Mouse (Mus musculus) activated CD4-positive, CD25-positive, alpha-beta regulatory T cell, adult 4 months (primary cell): ENCODE measurements around the gene Tpx2. TPM values are rescaled to one million over a fixed set of nuclear protein-coding genes. Genes with fewer than 3 reads are reported as not detected.

Experiments
- ATAC-seq: one replicate; pipeline ENCODE4 v1.8.0; 2017
- polyA plus RNA-seq, 2 experiments: library from polyadenylated mRNA; unstranded; fragments of 100-300 nt; shearing (Covaris generic); gene quantifications; one replicate each; pipeline ENCODE4 v1.2.1; 2017

The Tpx2 gene
- polyA plus RNA-seq, 2 experiments from 2014 or later: 21.3 to 23.3 TPM

- no peak for ATAC-seq
Measured at GRCm38 (mm10) chr2:152878239-152878638, 30.5 kb downstream of the Tpx2 start.

DNA sequence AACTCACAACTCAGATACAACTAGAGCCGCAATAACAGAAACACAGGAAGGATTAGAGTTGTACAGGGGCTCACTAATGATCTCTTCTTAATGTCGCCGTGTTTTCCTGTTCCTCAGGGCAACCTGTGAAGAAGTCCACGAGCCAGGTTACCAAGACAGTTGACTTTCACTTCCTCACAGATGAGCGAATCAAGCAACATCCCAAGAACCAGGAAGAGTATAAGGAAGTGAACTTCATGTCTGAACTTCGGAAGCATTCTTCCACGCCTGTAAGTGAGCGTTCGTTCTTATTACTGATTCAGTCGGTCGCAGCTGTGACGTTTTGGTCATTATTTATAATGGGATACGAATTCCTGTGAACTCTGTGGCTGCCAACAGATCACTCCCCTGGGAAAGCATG lies 33.1 kb downstream of the Tpx2 start:
- ATAC-seq: no peak

GRCm38 (mm10) chr2:152884101-152884645 lies 36.4 kb downstream of the Tpx2 start:
- ATAC-seq: no peak

DNA sequence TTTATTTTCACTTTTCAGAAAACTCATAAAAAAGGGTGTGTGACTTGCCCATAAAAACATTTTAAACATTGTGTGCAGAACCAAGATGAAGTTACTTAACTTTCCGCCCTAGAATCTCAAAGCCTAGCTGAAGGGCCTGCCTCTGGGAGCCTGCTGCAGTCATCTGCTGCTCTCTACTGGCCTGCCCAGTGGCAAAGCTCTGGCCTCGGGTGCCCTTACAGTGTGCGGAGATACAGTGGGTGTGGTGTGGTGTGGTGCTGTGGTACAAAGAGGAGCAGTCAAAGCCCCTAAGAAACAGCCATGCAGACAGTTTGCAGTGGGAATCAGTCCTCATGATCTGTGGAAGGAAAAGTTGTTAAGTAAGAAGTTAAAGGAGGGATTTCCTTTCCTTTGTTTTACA lies 39.5 kb downstream of the Tpx2 start:
- no peak for ATAC-seq

- ATAC-seq: no peak
Measured at GRCm38 (mm10) chr2:152888774-152889173, 41.0 kb downstream of the Tpx2 start.

- ATAC-seq: no peak
Measured at GRCm38 (mm10) chr2:152895834-152896233, 48.1 kb downstream of the Tpx2 start.

DNA sequence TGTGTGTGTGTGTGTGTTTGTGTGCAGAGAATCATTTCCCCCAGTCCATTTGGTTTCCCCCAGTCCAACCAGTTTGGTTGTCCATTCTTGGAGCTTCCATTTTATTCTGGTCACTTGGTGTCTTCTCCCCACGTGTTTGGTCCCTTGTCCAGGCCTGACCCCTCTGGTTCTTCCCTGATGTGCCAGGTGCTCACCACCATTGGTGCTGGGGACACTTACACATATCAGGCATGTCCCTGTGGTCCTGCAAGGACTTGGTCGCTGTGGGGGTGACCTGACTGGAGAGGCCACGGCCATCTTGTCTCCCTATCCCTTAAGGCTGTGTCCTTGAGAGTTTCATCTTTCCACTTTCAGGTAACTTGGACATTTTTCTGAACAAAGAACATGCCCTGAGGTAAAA lies 49.2 kb downstream of the Tpx2 start:
- ATAC-seq: no peak

DNA sequence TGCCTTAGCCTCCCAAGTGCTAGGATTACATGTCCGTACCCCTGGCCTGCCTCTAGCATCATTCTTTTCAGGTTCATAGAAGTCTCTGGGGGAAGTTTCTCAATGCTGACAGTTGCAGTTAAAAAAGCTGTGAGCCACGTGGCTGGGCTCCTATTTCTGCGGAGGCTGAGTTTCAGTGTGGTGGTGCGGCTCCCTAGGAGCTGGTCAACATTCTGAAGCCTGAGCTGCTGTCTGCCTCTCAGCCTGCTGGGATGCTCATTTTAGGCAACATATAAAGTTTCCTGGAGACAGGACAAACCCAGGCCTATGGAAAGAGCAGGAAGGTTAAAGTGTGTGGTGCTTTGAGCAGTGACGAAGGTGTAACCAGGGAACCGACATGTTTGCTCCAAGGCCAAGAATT lies 51.2 kb downstream of the Tpx2 start:
- ATAC-seq: no peak

- no peak for ATAC-seq
Measured at GRCm38 (mm10) chr2:152901296-152901695, 53.5 kb downstream of the Tpx2 start.

GRCm38 (mm10) chr2:152902658-152903057 lies 54.9 kb downstream of the Tpx2 start:
- no peak for ATAC-seq

DNA sequence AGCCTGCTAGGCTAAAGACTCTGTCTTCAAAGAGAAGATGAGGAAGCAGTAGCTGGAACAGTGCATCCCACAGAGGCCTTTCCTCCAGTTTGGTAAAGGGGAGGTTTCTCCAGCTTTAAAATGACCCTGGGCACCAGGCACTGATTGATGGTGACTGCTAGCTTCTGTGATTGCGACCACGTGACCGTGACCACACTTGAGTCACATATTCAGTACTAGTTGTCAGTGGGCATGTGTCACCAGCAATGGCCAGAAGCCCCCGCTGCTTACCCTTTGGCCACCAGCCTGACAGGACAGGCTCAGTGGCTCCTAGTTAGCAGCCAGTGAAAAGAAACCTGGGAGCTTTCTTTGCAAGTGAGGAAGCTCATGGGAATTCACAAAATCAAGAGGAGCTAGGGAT lies 55.8 kb downstream of the Tpx2 start:
- ATAC-seq: no peak

GRCm38 (mm10) chr2:152904127-152904643 lies 56.4 kb downstream of the Tpx2 start:
- ATAC-seq: peak; percentile 79

DNA sequence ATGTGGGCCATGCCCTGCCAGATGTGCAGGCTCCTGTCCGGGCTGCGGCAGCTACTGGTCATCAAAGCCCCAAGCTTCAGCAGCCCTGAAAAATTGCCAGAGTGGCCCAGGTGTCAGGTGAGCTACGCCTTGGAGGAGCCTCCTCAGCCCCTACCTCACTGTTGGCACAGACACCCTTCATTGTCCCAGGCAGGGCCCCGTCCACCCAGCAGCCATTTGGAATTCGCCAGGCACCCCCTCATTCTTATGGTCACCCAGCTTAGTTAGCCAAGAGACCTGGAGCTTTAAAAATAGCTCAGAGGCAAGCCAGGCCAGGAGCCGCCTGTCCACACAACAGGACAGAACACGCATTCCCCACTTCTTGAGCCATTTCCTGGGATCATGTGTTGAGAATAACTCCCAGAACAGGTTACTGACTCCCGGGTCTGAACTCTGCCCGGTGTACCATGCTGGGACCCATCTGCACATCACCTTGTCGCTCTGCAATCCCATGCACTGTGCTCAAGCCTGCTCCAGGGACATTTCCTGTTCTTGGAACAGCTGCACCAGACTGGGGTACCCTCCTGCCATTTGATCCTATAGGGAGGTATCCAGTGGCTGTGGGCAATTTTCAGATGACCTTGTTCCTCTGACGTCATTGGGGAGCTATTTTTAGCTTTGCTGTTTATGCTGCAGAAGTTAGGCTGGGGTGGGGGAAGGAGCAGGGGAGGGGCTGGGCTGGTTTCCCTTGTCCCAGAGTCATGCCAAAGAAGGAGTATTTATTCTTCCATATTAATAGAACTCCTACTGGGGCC lies 57.5 kb downstream of the Tpx2 start:
- no peak for ATAC-seq

DNA sequence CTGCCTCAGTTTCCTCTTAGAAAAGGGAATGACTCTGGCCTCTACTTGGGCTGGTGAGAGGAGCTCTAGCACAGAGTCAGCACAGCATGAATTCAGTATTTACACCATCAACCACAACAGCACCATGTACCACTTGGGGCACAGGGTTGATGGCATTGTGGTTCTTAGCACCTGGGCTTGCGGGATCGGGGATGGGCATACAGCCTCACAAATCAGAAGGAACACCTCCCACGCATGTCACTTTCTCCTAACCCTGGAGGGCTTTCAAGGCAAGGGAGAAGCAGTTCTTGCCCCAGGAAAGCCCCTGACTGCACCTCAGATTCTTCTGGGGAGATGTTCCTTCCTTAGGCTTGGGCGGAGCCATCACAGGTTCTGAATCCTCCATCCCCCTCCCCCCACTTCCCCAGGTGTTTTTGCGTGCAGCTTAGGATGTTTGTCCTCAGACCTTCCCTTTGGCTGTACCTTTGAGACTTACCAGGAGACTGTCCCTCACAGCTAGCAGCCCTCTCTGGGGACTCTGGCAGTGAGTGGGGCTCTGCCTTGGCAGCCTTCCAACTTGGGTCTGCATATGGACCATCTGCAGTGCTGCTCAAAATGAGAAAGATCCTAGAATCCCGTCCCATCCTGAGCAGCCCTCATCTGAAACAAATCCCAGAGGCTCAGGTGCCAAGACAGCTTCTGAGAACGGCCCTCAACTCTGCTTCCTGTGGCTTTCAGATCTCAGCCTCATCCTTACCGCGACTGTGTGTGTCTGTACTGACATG lies 58.7 kb downstream of the Tpx2 start:
- peak; percentile 33 for ATAC-seq

GRCm38 (mm10) chr2:152907114-152907943 lies 59.6 kb downstream of the Tpx2 start:
- ATAC-seq: no peak

GRCm38 (mm10) chr2:152909848-152910247 lies 62.1 kb downstream of the Tpx2 start:
- no peak for ATAC-seq

DNA sequence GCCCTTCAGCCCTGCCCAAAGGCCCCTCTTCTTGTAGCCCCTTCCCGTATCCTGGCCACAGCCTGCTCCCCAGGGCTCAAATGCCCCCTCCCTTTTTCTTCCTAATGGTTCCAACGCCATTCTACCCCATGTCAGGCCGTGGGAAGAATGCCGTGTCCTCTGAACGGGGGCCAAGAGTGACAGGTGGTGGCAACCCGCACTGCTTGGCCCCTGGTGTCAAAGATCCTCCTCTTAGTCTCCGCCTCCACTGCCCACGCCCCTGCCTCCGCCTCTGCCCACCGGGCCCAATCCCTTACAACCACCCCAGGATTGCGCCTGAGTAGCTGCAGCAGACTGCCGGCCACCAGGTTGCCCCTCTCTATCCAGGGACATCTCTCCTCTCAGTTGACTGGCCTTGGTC lies 63.3 kb downstream of the Tpx2 start, which contains the start of gene Mylk2:
TSS of gene Mylk2 (plus strand) at position 322 of the 400 bp plus-strand sequence.
- no peak for ATAC-seq

GRCm38 (mm10) chr2:152911432-152911831 lies 63.7 kb downstream of the Tpx2 start:
- no peak for ATAC-seq

GRCm38 (mm10) chr2:152913471-152913870 lies 65.7 kb downstream of the Tpx2 start:
- ATAC-seq: no peak

DNA sequence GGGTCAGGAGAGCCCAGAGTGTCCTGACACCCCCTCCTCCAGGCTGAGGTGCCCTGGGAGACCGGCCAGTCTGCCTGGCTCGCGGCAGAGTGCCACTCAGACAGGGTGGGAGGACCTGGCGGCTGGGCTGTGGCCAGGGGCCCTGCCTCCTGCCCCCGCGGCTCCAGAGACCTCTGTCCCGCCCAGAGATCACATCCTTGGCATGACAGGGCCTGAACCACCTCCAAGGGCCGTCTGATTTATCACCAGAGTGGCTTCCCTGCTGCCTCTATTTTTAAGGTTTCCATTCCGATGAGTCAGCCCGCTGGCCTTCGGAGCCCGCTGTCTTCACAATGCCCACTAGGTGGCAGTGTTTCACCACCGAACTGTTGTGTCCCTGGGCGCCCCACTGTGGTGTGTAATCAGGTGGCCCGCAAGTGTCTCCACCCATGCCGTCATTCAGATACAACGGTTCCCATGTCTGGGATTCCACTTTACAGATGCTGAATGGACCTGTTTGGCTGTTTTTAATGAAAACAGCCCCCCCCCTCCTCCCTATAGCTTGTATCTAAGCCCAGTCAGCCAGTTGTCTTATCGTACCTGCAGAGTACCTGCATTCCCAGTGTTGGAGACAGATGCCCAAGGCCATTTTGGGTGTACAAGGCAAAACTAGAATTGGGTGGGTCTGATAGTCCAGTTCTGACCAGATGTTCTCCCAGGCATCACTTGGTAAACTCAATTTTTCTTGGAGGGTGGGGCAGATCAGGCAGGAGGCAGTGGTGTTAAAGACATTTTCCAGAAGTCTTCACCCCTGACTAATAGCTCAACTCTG lies 66.8 kb downstream of the Tpx2 start:
- ATAC-seq: peak; percentile 94

GRCm38 (mm10) chr2:152915453-152915852 lies 67.7 kb downstream of the Tpx2 start:
- no peak for ATAC-seq

GRCm38 (mm10) chr2:152916111-152916510 lies 68.3 kb downstream of the Tpx2 start:
- no peak for ATAC-seq
